15 mouse cellular contexts compared by ENCODE assay signal in genomic region chr13:59057886-59058285, GRCm38 (mm10).
A peak's percentile ranks its signal among the peaks of the same experiment; 100 is the strongest.
DNase-seq lines count a peak whose midpoint lies in the region; ATAC-seq and TF ChIP-seq lines count a peak whose summit lies in the region.
"Had no signal": no experiment of that assay in that cellular context is flagged by ENCODE, and none has a peak within 500 bp of the region (broad histone marks: within the 10 kb centered on the region; RNA-seq: fewer than 3 reads in every experiment).

No protein-coding gene starts in this region.

- TF ChIP-seq POLR2A in cortical plate, adult 2 months (IDR thresholded peaks at IDR 0.05; ENCODE audit: extremely low read depth, insufficient read depth, low read length), result no peak

- H3K27ac ChIP-seq in cortical plate, adult 2 months (ENCODE audit: insufficient read depth, low read length), result 0 out of 2 replicates have a peak overlapping the region, but pooled peaks have one; percentile 65
- H3K27ac ChIP-seq: forebrain, embryonic 10.5 days; hindbrain, embryonic 15.5 days; intestine, embryonic 15.5 days; stomach, postnatal 0 days had no signal

- no peak overlapping the region for H3K4me3 ChIP-seq in cortical plate, adult 2 months (ENCODE audit: insufficient read depth, low read length)
- H3K4me3 ChIP-seq: forebrain, embryonic 10.5 days; hindbrain, embryonic 15.5 days; intestine, embryonic 15.5 days had no signal

- peaks cover 2% of the 10 kb centered on the region for H3K4me1 ChIP-seq in cortical plate, adult 2 months (ENCODE audit: control insufficient read depth, insufficient read depth, low read length)
- H3K4me1 ChIP-seq: hindbrain, embryonic 15.5 days; intestine, embryonic 15.5 days had no signal

- peak; percentile 9 for DNase-seq in lung, postnatal 36 days
- no peak for DNase-seq in lung, postnatal 25 days (ENCODE audit: low spot score)
- DNase-seq in cerebellum, adult 11 months, result peak; percentile 45
- peak; percentile 78 for DNase-seq in cerebellum, adult 9-10 months
- DNase-seq: forebrain, postnatal 0 days; kidney, adult 9 months; kidney, postnatal 25 days; right cerebral cortex, postnatal 14 days had no signal

- no peak for TF ChIP-seq CTCF in cortical plate, adult 2 months (IDR thresholded peaks at IDR 0.05; ENCODE audit: extremely low read depth, insufficient read depth, low read length)

- no peak for ATAC-seq in megakaryocyte, adult 5-6 weeks (ENCODE audit: poor library complexity, severe bottlenecking)
- no peak for ATAC-seq in activated CD4-positive, CD25-positive, alpha-beta regulatory T cell, adult 4 months
- ATAC-seq: forebrain, postnatal 0 days; intestine, embryonic 15.5 days had no signal
